Mouse (Mus musculus) retina, adult 2 months (tissue): ENCODE results near the gene Fam184a.

ENCODE experiments used
- DNase-seq: peaks from one replicate; pipeline ENCODE4 v3.0.0-alpha.2; 2012; ENCODE audit warnings: low read depth, low spot score

Gene Fam184a

GRCm38 (mm10) chr10:53750955-53751652 is at the start of gene Fam184a:
TSS of gene Fam184a (minus strand) at chr10:53751123.
- DNase-seq, result peak; percentile 69

DNA sequence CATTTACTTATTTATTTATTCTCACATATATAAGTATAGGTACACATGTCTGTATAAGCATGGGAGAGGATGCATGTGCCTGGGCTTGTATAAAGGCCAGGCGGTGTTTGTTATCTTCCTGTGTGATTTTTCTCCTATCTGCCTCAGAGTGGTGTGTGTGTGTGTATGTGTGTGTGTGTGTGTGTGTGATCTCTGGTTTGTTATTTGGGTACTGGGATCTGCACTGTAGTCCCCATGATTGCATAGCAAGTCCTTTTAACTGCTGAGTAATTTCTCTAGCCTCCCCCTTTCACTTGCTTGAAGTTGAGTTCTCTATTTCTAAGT is 45.3 kb upstream of the Fam184a start:
- no peak for DNase-seq

DNA sequence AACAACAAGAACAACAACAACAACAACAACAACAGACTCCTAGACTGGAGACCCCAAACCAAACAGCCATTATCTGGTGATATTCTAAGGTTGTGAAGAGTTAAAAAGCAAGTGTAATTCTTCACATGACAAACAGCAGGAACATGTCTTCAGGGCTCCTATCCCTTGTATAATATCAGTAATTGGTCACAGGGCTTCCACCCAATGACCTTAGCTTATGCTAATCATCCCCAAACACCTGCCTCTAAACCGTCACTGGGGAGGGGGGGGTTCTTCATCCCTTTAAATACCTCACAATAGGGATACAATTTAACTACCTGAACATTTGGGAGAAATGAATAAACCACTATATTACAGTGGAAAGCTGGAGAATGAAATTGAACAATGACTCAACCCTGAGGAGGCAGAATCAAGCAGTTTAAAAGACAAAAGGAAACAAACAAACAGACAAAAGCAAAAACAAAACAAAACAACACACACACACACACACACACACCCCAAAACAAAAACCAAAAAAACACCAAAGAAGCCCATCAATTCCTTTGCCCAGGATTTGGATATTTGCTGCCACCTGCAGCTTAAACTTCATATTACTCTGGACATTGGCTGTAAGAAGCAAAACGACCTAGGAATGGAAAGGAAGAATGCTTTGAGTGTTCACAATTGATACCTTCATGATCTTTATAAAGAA is 44.8 kb upstream of the Fam184a start:
- DNase-seq, result no peak

DNA sequence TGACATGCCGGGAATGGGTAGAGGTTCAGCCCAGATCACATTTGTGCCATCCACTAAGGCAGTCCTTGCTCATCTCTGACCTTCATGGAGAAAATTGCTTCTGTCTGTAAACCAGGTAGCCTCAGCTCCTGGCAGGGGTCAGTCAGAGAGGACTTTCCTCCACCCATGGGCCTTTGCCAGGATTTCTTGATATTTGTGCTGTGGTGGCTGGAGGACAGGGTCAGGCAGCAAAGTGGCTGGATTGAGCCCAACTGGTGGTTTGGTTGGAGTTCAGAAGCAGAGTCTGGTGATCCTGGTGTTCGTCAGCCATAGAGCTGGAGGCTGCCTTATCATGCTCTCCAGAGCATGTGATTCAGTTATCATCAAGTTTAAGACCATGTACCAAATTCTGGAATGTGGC is 40.4 kb upstream of the Fam184a start:
- no peak for DNase-seq

DNA sequence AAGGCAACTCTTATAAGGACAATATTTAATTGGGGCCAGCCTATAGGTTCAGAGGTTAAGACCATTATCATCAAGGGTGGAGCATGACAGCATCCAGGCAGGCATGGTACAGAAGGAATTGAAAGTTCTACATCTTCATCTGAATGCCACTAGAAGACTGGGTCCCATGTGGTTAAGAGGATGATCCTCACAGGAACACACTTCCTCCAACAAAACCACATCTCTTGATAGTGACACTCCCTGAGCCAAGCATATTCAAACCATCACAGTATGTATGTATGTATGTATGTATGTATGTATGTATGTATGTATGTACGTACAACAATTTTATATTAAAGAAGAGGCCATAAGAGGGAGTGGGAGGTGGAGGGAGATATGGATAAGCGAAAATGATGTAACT is 25.7 kb upstream of the Fam184a start:
- DNase-seq, result no peak

DNA sequence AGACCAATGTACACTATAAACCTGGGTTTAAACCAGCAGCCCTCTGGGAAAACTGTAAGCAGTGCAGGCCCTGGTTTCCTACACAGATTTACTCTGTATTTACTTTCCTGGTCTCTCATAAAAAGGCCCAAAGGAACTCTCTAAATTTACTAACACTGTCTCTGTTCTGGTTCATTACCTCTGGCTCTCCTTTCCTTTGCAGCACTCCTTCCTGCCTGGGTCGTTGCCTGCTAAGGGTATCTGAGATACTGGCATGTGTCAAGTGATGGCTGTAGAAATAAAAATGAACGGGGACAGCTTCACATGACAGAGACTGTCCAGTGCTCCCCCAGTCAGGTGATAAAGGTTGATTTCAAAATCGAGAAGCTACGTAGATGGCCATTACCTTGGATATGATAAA is 21.8 kb upstream of the Fam184a start:
- DNase-seq, result no peak

DNA sequence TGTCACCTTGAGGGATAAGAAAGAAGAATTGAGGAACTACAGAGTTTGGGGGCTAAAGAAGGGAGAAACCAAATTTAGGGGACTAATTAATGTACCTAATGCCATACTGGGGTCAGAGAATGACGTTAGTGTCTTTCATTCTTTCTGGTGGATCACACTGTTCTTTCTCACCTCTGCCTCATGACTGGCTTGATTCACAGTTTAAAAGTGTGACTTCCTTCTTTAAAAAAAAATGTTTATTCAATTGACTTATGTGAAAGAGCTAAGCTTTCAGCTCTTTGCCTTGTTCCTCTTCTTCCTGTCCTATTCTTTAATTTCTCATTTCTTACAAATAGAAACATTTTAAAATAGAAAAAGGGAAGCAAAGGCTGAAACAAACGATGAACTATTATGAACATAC is 20.6 kb upstream of the Fam184a start:
- no peak for DNase-seq

DNA sequence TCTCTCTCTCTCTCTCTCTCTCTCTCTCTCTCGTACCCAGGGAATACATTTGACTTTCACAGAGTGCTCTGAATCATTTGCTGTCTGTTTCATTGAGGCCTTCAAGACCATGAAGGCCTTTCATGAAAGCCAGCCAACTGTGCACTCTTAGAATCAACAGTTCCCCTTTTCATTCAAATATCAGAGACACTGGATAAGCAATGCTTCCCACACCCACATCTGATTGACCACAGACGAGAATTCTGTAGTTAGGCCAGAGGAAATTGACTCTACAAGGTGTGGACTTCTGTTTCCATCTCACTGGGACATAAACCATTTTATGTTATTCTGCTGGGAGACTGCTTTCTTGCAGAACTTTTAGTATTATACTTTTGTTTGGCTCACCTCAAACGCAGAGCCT is 17.8 kb upstream of the Fam184a start:
- no peak for DNase-seq

DNA sequence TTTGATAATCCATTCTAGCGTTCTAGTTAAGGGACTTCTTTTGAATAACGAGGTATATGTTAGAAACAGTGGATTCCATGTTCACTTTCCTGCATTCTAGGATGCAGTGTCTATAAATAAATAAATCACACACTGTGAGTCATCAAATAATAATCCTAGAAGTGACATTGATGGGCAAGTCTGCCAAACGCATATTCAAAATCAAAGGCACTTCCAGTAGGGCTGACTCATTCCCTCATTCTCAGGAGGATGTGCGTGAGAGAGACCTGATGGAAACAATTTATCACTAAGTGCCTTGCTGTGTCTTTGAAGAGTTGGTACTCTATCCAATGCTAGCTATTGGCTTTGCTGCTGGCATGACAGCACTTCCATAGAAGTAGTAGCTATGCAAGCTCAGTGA is 14.5 kb upstream of the Fam184a start:
- DNase-seq, result no peak

DNA sequence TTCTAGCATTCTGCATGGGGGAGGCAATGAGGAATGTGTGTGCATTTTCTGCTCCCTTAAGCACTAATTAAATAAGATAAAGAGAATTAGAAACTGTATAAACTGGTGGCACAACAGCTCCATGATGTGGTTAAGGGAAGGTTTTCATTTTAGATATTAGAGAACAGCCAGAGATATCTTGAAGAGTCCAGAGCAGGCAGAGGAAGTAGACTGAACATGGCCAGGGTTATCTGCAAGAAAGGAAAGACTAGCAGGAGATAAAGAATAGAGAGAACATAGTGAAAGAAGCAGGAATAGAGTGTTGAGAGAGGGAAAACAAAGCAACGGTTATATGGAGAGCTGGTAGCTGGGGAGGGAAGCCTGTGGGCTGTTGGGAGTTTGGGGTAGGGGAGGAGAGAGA is 1.8 kb upstream of the Fam184a start:
- DNase-seq, result no peak

DNA sequence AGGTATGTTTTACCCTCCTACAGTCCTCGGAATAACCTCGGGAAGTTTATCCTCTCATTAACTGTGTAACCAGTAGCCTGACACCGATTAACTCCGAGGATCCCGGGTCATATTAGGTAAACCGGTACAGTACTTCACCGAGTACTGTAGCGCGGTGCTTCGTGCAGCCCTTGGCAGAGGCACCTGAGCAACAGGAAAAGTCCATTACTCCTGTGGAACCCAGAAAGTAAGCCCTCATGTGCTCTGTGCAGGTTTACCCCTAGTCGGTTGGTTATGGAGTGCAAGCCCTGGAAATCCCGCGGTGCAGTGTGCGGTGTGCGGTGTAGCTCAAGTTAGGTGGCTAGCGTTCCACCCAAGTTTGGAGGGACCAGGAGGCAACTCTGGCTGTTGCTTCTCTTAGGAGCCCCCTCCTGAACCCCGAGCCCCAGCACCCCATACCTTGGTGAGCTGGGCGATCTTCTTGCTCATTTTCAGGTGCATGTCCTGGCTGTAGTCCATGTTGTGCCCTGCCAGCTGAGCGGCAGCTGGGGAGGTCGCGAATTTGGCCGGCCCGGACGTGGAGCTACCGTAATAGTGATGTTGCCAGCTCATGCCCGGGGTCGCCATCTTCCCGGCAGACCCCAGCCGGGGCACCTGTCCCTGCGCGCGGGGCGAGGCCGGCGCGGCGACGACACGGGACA is 508 bp downstream of the Fam184a start:
- no peak for DNase-seq

DNA sequence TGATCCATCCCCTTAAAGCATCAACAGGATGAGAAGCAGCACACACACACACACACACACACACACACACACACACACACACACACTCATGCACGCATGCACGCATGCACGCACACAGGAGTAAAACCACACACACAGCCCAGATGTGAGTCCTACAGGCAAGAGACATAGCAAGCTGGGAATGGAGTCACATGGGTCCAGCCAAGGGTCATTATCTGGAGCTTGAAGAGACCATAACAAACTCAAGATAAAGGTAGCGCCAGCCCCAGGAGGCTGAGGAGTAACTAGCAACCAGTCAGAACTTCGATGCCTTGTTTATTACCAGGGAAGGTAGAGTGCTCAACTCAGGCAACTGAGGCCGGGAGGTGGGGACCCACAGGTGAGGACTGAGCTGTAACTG is 4.9 kb downstream of the Fam184a start:
- no peak for DNase-seq

DNA sequence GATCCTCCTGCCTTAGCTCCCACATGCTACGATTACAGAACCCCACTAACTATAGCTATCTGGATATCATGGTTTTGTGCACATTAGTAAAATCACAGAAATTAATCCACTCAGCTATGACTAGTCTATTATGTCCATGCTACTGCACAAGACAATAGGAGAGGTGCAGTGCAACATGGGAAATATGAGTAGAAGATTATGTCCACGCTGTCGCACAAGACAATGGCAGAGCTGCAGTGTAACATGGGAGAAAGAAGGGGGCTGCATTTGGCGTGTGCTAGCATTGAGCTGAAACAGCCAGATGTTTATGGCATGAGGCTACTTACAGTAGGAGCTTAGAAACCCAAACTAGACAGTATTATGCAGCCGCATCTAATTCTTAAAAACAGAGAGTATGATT is 8.0 kb downstream of the Fam184a start:
- no peak for DNase-seq

DNA sequence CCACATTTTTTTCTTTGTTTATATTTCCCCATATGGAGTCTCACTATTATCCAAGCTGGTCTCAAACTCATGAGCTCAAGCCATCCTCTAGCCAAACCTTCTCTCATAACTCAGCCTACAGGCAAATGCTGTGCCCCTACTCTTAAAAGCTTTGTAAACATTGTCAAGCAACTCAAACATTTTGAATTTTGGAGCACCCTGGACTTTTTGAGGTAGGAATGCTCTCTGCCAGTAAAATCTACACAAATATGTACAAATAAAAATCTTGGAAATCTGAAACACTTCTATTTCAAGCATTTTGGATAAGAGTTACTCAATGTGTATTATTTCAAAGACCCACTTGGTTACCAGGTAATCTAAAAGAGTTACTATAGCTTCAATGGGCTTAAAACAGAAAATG is 10.9 kb downstream of the Fam184a start:
- DNase-seq, result no peak

- no peak for DNase-seq
Measured at GRCm38 (mm10) chr10:53738842-53739241, 12.1 kb downstream of the Fam184a start.

- DNase-seq, result no peak
Measured at GRCm38 (mm10) chr10:53735201-53735865, 15.6 kb downstream of the Fam184a start.

DNA sequence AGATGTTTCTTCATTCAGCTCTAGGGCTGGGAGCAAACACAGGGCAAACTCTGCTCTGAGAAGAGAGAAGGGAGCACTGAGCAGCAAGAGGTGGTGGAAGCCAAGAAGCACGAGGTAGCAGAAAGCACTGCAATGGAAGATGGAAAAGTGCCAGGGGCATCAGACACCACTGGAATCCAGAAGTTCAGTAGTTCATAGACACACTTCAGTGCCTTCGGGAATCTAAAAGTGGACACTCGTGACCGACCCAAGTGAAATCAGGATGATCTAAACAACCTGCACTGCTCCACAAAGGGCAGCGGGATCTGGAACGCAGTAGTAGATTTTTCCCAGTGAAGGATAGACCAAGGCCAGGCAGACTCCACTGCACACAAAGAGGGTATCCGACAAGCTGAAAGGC is 18.6 kb downstream of the Fam184a start:
- no peak for DNase-seq

DNA sequence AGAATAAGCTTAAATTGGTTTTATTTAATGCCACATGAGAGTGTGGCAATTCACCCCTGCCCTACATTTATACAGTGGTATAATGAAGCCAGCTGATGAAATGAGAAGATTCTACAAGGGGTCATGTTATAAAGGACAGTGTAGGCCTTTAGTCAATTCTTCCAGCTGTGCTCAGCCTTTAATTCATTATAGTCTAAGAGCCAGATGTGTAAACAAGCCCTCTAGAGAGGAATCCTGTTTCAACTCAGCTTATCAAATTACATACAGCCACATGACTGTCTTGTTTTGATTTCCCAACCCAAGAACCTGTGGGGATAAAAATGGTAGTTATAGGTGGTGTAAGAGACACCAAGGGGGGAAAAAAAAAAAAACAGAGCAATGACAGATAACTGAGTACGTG is 22.0 kb downstream of the Fam184a start:
- DNase-seq, result no peak

DNA sequence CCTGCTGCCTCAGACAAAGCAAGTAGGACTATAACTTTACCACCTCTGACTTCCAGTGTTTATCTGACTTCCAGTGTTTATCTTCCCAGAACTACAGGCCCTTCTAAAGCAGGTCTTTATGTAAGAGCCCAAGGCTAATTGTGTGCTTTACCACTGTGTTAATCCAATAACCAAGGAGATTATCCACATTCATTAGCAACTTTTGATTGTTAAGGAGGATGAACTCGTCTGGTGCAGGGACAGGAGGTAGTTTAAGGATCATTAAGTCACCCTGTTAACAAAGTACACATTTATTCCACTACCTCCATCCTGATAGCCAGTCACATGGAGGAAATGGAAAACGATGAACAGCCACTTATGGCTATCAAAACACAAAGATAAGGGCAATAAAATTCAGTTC is 25.6 kb downstream of the Fam184a start:
- DNase-seq, result no peak

GRCm38 (mm10) chr10:53704516-53704915 is 46.4 kb downstream of the Fam184a start:
- no peak for DNase-seq

DNA sequence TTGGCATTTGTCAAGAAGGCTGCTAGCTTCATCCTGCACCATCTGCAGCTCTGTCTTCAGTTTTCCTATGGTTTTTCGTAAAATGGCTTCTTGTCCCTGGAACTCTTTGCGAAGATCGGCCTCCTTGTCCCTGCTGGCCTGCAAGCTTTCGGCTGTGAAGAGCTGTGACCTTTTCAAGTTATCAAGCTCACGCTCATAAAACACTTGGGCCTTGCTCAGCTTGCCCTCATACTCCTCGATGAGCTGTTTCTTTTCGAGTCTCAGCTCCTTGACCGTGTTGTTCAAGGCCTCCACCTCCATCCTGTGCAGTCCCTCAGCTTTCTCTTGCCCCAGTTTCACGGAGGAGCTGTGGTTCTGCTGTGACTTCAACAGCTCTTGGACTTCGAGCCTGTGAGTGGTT is 52.4 kb downstream of the Fam184a start:
- no peak for DNase-seq

DNA sequence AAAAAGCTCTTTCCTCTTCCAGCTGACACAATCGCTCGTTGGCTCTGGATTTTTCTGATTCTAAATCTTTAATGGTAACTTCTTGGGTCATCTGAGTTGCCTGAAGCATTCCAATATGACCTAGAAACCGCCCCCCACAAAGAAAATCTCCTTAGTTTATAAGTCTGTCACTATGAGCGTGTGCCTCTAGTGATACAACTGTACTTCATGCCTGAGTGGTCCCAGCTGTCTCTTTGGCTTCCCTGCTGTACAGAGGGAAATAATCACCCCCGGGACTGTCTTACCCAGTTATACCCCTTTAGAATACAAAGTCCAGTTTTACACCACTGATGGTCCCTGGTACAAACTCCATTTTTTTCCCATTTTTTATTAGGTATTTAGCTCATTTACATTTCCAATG is 56.2 kb downstream of the Fam184a start:
- no peak for DNase-seq

DNA sequence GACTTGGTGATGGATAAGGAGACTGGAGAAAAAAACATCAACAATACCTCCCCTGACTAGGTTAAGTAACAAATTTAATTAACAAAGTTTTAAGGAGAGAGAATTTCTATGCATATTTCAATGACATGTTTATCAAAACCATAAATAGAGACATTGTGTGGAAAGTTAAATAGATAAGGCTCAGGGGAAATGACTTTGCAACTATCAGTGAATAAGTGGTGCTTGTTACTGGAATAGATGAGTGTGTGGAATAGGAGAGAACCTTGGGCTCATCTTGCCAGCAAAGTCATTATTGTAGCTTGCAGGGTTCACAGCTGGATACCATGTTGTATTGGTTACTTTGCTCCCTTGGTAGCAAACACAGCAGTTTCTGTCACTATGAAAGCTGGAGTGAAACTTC is 59.7 kb downstream of the Fam184a start:
- no peak for DNase-seq
